Mouse (Mus musculus) yolk sac, embryonic 10.5 days (tissue): ENCODE measurements around the gene Vmn2r103.

Experiments
- DNase-seq: peaks from one replicate; pipeline ENCODE4 v3.0.0-alpha.2; 2017; ENCODE audit warnings: low spot score

Vmn2r103 gene

GRCm38 (mm10) chr17:19773063-19773462 is at the start of gene Vmn2r103:
Gene Vmn2r103 (plus strand): TSS chr17:19773363.
- no peak for DNase-seq

GRCm38 (mm10) chr17:19778994-19779393 is 5.8 kb downstream of the Vmn2r103 start:
- no peak for DNase-seq

GRCm38 (mm10) chr17:19789248-19789647 is 16.1 kb downstream of the Vmn2r103 start:
- DNase-seq: no peak
